ENCODE assay signal across 17 mouse cellular contexts in genomic region chr8:116599728-116600127, GRCm38 (mm10).
DNase-seq lines count a peak whose midpoint lies in the region; ATAC-seq lines count a peak whose summit lies in the region.
"Had no signal": no experiment of that assay in that cellular context is flagged by ENCODE, and none has a peak within 500 bp of the region (broad histone marks: within the 10 kb centered on the region; RNA-seq: fewer than 3 reads in every experiment).

No protein-coding gene starts in this region.

- peak; percentile 97 for ATAC-seq in granulocyte monocyte progenitor cell, adult 5-6 weeks (replicated peaks; ENCODE audit: poor library complexity, severe bottlenecking)
- 0 out of 2 replicates have a peak, but pooled peaks have one; percentile 27 for ATAC-seq in neutrophil, adult 5-6 weeks (ENCODE audit: extremely low read depth, insufficient number of reproducible peaks, low FRiP score, poor library complexity, severe bottlenecking)
- ATAC-seq: intestine, postnatal 0 days; liver, embryonic 12.5 days; midbrain, embryonic 13.5 days; Patski had no signal

- DNase-seq in CD4-positive, CD25-positive, alpha-beta regulatory T cell, adult 2 months (ENCODE audit: low read depth, low spot score): peak; percentile 17
- peak; percentile 54 to 71 for DNase-seq in thymus, postnatal 36 days
- DNase-seq in urinary bladder, postnatal 4 days (ENCODE audit: low spot score in 2 of 2): no peak
- DNase-seq in cerebellum, adult 11 months: no peak
- DNase-seq in ovary, adult 18-20 months (ENCODE audit: low spot score): no peak
- DNase-seq: cerebellum, adult 8-10 months; gastrocnemius, postnatal 10 days; heart, adult 2 months; heart, postnatal 36 days; lung, embryonic 14.5 days; right cerebral cortex, postnatal 4 days had no signal

Comparison
In these comparisons a context has a peak if more than half of its experiments do, and no peak if none do; other contexts are left out.
1. DNase-seq: peak in CD4-positive, CD25-positive, alpha-beta regulatory T cell, adult 2 months (single experiment) and thymus, postnatal 36 days (2 of 2); none in urinary bladder, postnatal 4 days (0 of 2), cerebellum, adult 11 months (single experiment) and ovary, adult 18-20 months (single experiment).